Mouse (Mus musculus): ENCODE data around the gene Rreb1. TPM values are rescaled to one million over a fixed set of nuclear protein-coding genes. Genes with fewer than 3 reads are reported as not detected.

Rreb1 gene
- polyA plus RNA-seq, 1 experiment from 2014 or later, result 5.8 TPM

DNA sequence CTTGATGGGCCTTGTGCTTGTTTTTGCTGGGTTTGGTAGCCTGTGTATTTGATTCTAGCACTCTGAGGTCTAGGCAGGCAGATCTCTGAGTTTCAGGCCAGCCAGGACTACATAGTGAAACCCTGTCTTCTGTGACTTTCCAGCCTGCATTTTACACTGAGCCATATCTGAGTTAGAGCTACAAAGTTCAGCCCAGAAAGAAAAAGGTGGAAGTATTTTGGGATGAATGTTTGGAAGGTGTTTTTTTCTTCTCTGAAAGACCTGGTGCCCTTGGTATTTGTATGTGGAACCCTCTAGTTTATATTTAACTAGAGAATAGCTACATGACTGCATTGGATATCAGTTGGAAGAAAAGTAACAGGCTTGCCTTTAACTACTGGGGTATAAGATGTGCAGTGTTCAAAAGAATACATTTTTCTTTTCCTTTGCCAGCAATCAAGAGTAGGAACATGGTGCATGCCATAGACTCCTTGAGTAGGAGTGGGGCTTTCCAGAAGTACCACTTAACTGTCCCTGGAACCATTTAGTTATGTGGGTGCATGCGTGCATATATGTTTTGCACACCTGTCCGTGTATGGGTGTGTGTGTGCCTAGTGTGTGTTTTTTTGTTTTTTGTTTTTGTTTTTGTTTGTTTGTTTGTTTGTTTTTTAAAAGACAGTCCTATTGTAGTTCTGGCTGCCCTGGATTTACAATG lies 94.1 kb downstream of the Rreb1 start:
- no peak overlapping the region for H3K4me3 ChIP-seq (replicated peaks; ENCODE audit: low read length)
- 95% methylated on average over 2 of the region's 2 CpGs for WGBS
- DNase-seq (ENCODE audit: low spot score) (no peak), ATAC-seq (ENCODE audit: low FRiP score) (no peak)
- H3K27me3 ChIP-seq (ENCODE audit: control insufficient read depth, insufficient read depth, low read length), result no peaks in the 10 kb centered on the region
- no peaks in the 10 kb centered on the region for H3K9me3 ChIP-seq (ENCODE audit: control insufficient read depth, low read length)
- H3K27ac ChIP-seq, result no peak overlapping the region
- H3K4me2 ChIP-seq (replicated peaks), result no peak overlapping the region
- H3K4me1 ChIP-seq (replicated peaks; ENCODE audit: control insufficient read depth, insufficient read depth, low read length), result no peaks in the 10 kb centered on the region
- H3K36me3 ChIP-seq (replicated peaks; ENCODE audit: control insufficient read depth, insufficient read depth), result no peaks in the 10 kb centered on the region
- no peak overlapping the region for H3K9ac ChIP-seq

DNA sequence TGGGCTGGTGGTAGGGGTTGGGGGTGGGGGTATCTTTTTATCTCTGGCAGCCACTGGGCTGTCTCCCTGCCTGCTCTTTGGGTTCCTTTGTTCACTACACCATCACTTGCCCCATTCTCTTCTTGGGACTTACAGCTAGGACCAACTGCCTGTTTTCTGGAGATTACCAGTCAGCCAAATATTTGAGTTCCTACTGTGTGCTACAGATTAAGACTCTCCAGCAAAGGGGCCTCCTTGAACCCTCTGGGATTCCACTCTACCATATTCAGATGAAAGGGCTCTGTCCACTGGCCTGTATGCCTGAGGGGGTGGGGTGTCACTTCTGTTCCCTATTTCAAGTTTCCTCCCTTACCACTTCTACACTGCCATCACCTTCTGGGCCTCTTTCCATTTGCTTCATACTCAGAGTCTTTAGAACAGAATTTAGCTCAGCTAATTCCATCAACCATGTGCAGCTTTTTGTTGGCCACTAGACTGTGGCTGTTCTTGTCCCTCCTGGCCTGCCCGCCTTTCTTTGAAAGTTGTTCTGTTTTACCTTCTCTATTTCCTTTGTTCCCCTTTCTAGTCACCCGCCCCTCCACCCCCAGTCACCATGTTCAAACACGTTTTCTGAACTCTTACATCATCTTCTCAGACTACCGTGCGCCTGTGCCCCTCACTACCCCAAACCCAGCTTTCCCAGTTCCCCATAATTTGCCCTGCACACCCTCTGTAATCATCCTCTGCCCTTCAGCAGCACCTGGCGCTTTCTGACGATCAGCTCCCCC lies 95.1 kb downstream of the Rreb1 start:
- Histone ChIP-seq H3K27ac (no peak overlapping the region), H3K27me3 (ENCODE audit: control insufficient read depth, insufficient read depth, low read length) (no peaks in the 10 kb centered on the region), H3K4me1 (replicated peaks; ENCODE audit: control insufficient read depth, insufficient read depth, low read length) (no peaks in the 10 kb centered on the region), H3K4me2 (replicated peaks) (no peak overlapping the region), H3K9ac (no peak overlapping the region), H3K9me3 (ENCODE audit: control insufficient read depth, low read length) (no peaks in the 10 kb centered on the region), H3K4me3 (replicated peaks; ENCODE audit: low read length) (no peak overlapping the region), H3K36me3 (replicated peaks; ENCODE audit: control insufficient read depth, insufficient read depth) (no peaks in the 10 kb centered on the region)
- WGBS, result 78% methylated on average over 7 of the region's 7 CpGs
- DNase-seq (ENCODE audit: low spot score) (no peak), ATAC-seq (ENCODE audit: low FRiP score) (no peak)

DNA sequence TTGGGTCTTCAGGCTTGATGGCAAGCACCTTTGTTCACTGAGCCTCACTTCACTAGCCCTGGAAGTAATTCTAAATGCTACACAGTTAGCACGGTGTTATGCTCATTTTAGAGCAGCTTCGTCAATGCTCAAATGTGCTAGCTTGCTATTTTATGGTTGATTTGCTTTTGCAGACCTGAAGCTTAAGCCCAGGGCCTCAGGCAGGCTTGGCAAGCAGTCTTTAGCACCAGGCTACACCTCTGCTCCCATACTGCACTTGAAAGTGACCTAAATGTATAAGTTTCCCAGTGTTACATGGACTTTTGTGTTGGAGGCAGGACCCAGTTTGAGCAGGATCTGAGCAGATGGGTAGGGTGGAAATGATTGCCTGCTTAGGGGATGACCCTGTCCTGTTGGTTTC lies 97.7 kb downstream of the Rreb1 start:
- H3K9ac ChIP-seq, result no peak overlapping the region
- H3K4me2 ChIP-seq (replicated peaks), result no peak overlapping the region
- no peaks in the 10 kb centered on the region for H3K36me3 ChIP-seq (replicated peaks; ENCODE audit: control insufficient read depth, insufficient read depth)
- H3K4me1 ChIP-seq (replicated peaks; ENCODE audit: control insufficient read depth, insufficient read depth, low read length), result no peaks in the 10 kb centered on the region; the same call in 1 of the 2 replicates
- no peak overlapping the region for H3K27ac ChIP-seq
- no peaks in the 10 kb centered on the region for H3K27me3 ChIP-seq (ENCODE audit: control insufficient read depth, insufficient read depth, low read length)
- ATAC-seq (ENCODE audit: low FRiP score) (no peak), DNase-seq (ENCODE audit: low spot score) (no peak)
- 89% methylated on average over 2 of the region's 2 CpGs for WGBS
- no peak overlapping the region for H3K4me3 ChIP-seq (replicated peaks; ENCODE audit: low read length)
- H3K9me3 ChIP-seq (ENCODE audit: control insufficient read depth, low read length), result no peaks in the 10 kb centered on the region

DNA sequence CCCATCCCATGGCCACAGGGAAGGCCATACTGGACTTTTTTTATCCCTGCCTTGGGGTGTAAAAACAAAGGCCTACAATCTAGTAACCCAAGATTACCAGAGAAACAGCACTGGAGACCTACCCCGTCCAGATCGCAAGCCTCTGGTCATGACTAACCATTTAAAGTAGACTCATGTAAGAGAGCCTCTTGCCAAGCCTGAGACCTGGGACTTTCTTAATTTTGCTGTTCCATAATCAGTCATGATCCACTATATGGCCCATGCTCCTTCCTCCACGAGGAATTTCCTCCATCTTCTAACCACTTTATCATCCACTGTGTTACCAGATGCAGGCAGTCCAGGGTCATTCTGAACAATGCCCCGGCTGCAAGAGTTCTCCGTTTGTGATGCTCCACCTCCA lies 98.2 kb downstream of the Rreb1 start:
- H3K4me2 ChIP-seq (replicated peaks), result no peak overlapping the region
- H3K4me1 ChIP-seq (replicated peaks; ENCODE audit: control insufficient read depth, insufficient read depth, low read length), result no peaks in the 10 kb centered on the region; the same call in 1 of the 2 replicates
- H3K9ac ChIP-seq, result no peak overlapping the region
- H3K27ac ChIP-seq, result no peak overlapping the region
- DNase-seq (ENCODE audit: low spot score) (no peak), ATAC-seq (ENCODE audit: low FRiP score) (no peak)
- no peaks in the 10 kb centered on the region for H3K36me3 ChIP-seq (replicated peaks; ENCODE audit: control insufficient read depth, insufficient read depth)
- WGBS, result 72% methylated on average over 5 of the region's 5 CpGs
- no peaks in the 10 kb centered on the region for H3K27me3 ChIP-seq (ENCODE audit: control insufficient read depth, insufficient read depth, low read length)
- no peaks in the 10 kb centered on the region for H3K9me3 ChIP-seq (ENCODE audit: control insufficient read depth, low read length)
- H3K4me3 ChIP-seq (replicated peaks; ENCODE audit: low read length), result no peak overlapping the region

DNA sequence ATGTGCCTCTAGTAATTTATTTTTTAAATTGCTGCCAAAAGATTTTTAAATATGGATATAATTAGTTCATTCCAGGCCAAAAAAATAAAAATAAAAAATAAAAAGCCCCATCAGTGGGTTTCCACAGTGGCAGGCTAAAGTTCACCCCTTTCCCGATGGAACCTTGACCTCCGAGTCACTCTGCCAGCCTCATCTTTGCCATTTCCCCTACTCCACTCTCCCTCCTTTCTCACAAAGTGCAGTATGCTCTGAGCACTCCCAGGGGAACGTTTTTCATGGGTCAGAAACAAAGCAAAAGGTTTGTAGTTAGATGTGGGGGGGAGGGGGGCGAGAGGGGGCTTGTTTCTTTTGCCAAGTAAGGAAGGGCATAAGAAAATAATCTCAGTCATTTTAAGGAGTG lies 98.6 kb downstream of the Rreb1 start:
- no peak overlapping the region for H3K4me2 ChIP-seq (replicated peaks)
- H3K27me3 ChIP-seq (ENCODE audit: control insufficient read depth, insufficient read depth, low read length), result no peaks in the 10 kb centered on the region
- no peaks in the 10 kb centered on the region for H3K9me3 ChIP-seq (ENCODE audit: control insufficient read depth, low read length)
- no peak overlapping the region for H3K27ac ChIP-seq
- ATAC-seq (ENCODE audit: low FRiP score), result no peak
- no peaks in the 10 kb centered on the region; the same call in 1 of the 2 replicates for H3K4me1 ChIP-seq (replicated peaks; ENCODE audit: control insufficient read depth, insufficient read depth, low read length)
- 53% methylated on average over 4 of the region's 4 CpGs for WGBS
- no peak overlapping the region for H3K4me3 ChIP-seq (replicated peaks; ENCODE audit: low read length)
- no peaks in the 10 kb centered on the region for H3K36me3 ChIP-seq (replicated peaks; ENCODE audit: control insufficient read depth, insufficient read depth)
- no peak overlapping the region for H3K9ac ChIP-seq
- DNase-seq (ENCODE audit: low spot score), result no peak

DNA sequence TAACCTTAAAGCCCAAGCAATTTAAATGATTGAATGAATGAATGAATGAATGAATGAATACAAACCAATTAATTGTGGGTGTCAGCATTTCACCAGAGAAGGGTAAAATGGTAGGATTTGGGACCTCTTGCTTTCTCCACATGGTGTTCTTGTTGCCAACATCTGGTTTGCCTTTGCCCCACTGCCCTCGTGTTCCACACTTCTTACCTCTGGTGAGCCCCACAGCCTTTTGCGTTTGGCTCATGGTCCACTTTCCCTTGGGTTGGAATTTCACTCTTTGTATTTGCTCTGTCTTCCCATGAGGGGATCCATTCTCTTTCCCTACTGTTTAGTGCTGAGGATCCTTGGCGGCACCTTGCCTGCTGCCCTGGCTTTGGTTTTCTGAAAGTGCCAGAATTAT lies 99.0 kb downstream of the Rreb1 start:
- DNase-seq (ENCODE audit: low spot score) (no peak), ATAC-seq (ENCODE audit: low FRiP score) (no peak)
- no peak overlapping the region for H3K9ac ChIP-seq

DNA sequence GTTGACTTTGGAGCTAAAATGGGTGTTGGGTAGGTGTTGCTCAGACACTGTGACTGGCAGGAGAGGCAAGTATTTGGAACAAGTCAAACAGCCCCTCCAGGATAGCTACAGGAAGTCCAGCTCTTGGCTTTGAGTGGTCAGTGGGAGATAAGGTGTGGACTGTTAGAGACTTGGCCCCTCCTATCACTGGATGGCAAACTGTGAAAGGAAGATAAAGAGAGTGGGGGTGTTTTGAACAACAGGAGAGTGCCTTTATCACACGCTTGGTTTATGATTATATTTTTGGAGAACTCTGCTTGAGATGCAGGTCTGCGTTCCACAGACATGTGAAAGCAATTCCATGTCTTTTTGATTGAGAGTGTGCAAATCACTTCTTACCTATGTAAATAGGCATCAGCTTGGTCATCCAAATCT lies 100.7 kb downstream of the Rreb1 start:
- Histone ChIP-seq H3K4me3 (replicated peaks; ENCODE audit: low read length) (no peak overlapping the region), H3K36me3 (replicated peaks; ENCODE audit: control insufficient read depth, insufficient read depth) (no peaks in the 10 kb centered on the region), H3K4me2 (replicated peaks) (no peak overlapping the region), H3K27me3 (ENCODE audit: control insufficient read depth, insufficient read depth, low read length) (no peaks in the 10 kb centered on the region), H3K9me3 (ENCODE audit: control insufficient read depth, low read length) (no peaks in the 10 kb centered on the region), H3K4me1 (replicated peaks; ENCODE audit: control insufficient read depth, insufficient read depth, low read length) (no peaks in the 10 kb centered on the region; the same call in 1 of the 2 replicates), H3K27ac (no peak overlapping the region), H3K9ac (no peak overlapping the region)
- DNase-seq (ENCODE audit: low spot score), result no peak
- WGBS, result 98% methylated on average over 2 of the region's 2 CpGs
- ATAC-seq (ENCODE audit: low FRiP score), result no peak

More for the DNA sequence above, 99.0 kb downstream of the Rreb1 start:
- Histone ChIP-seq H3K4me2 (replicated peaks) (no peak overlapping the region), H3K36me3 (replicated peaks; ENCODE audit: control insufficient read depth, insufficient read depth) (no peaks in the 10 kb centered on the region), H3K27me3 (ENCODE audit: control insufficient read depth, insufficient read depth, low read length) (no peaks in the 10 kb centered on the region), H3K4me3 (replicated peaks; ENCODE audit: low read length) (no peak overlapping the region), H3K4me1 (replicated peaks; ENCODE audit: control insufficient read depth, insufficient read depth, low read length) (no peaks in the 10 kb centered on the region; the same call in 1 of the 2 replicates), H3K9me3 (ENCODE audit: control insufficient read depth, low read length) (no peaks in the 10 kb centered on the region), H3K27ac (no peak overlapping the region)
- 73% methylated on average over 3 of the region's 3 CpGs for WGBS

DNA sequence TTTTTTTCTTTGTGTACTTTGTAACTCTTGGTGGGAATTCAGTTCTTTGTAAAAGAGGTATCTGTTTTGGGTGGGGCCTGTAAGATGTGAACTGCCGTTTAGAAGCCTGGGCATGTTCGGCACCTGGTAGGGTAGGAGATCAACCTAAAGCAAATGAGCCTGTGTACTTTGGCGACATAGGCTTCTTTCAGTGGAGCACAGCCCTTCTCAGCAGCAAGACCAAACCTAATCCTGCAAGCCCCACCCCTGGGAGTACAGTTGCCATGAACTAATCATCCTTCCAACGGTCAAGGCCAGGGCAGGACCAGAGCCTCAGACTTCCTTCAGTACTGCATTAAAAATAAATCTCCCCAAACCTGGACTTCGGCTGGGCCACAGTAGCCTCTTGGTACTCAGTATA lies 101.4 kb downstream of the Rreb1 start:
- no peaks in the 10 kb centered on the region for H3K36me3 ChIP-seq (replicated peaks; ENCODE audit: control insufficient read depth, insufficient read depth)
- WGBS, result 84% methylated on average over 5 of the region's 5 CpGs
- no peak overlapping the region for H3K4me3 ChIP-seq (replicated peaks; ENCODE audit: low read length)
- DNase-seq (ENCODE audit: low spot score), result no peak
- no peaks in the 10 kb centered on the region; the same call in 1 of the 2 replicates for H3K4me1 ChIP-seq (replicated peaks; ENCODE audit: control insufficient read depth, insufficient read depth, low read length)
- no peaks in the 10 kb centered on the region for H3K27me3 ChIP-seq (ENCODE audit: control insufficient read depth, insufficient read depth, low read length)
- H3K4me2 ChIP-seq (replicated peaks), result no peak overlapping the region
- ATAC-seq (ENCODE audit: low FRiP score), result no peak
- no peaks in the 10 kb centered on the region for H3K9me3 ChIP-seq (ENCODE audit: control insufficient read depth, low read length)
- no peak overlapping the region for H3K27ac ChIP-seq
- H3K9ac ChIP-seq, result no peak overlapping the region

DNA sequence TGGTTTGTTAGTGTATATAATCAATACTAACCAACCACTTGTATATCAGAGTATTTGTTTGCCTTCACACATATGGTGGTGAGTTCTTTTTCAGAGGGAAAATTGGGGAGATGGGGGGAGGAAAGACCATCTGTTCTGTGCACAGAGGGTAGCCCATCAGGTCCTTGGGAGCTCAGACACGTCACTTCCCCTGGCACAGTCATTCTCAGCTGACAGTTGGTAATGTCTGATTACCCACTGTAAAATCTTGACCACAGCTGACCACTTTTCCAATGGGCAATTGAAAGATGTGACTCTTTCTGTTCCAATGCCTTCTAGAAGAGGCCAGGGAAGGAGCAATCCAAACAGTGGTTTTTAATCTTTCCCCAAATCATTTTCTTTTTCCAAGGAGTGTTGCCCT lies 101.8 kb downstream of the Rreb1 start:
- H3K36me3 ChIP-seq (replicated peaks; ENCODE audit: control insufficient read depth, insufficient read depth), result no peaks in the 10 kb centered on the region
- WGBS, result 52% methylated on average over 1 of the region's 1 CpGs
- no peaks in the 10 kb centered on the region for H3K27me3 ChIP-seq (ENCODE audit: control insufficient read depth, insufficient read depth, low read length)
- no peak overlapping the region for H3K4me2 ChIP-seq (replicated peaks)
- no peak overlapping the region for H3K27ac ChIP-seq
- no peaks in the 10 kb centered on the region for H3K9me3 ChIP-seq (ENCODE audit: control insufficient read depth, low read length)
- no peak for ATAC-seq (ENCODE audit: low FRiP score)
- no peak overlapping the region for H3K4me3 ChIP-seq (replicated peaks; ENCODE audit: low read length)
- no peaks in the 10 kb centered on the region; the same call in 1 of the 2 replicates for H3K4me1 ChIP-seq (replicated peaks; ENCODE audit: control insufficient read depth, insufficient read depth, low read length)
- H3K9ac ChIP-seq, result no peak overlapping the region
- no peak for DNase-seq (ENCODE audit: low spot score)
